Mouse (Mus musculus) liver, postnatal 0 days (tissue): Measurements from ENCODE around the gene Olfr67. TPM values are rescaled to one million over a fixed set of nuclear protein-coding genes. Genes with fewer than 3 reads are reported as not detected.
"Not testable (repeated sequence)": the region's sequence is repeated elsewhere in the genome, so short reads cannot be mapped to it uniquely, and the experiment has no call there.

Source experiments
- ATAC-seq: fragments of 200-750 bp; cut with Nextera tagmentation; 2 replicates; pipeline ENCODE4 v1.8.0; 2017; ENCODE audit warnings: mild to moderate bottlenecking, moderate library complexity
- DNase-seq: peaks from one replicate; pipeline ENCODE4 v3.0.0-alpha.2; 2016
- H3K27ac ChIP-seq: fragments of 300-500 bp; sonication (generic); 2 replicates; pipeline ENCODE4 v1.5.1; 2014; ENCODE audit warnings: antibody characterized with exemption, moderate library complexity, mild to moderate bottlenecking, low read depth
- H3K27me3 ChIP-seq: fragments of 300-500 bp; sonication (generic); 2 replicates; pipeline ENCODE4 v1.6.1; 2014; ENCODE audit warnings: low read length, control low read depth, mixed read lengths; ENCODE audit not compliant: insufficient read depth
- H3K36me3 ChIP-seq: fragments of 300-500 bp; sonication (generic); replicated peaks from 2 replicates; pipeline ENCODE4 v1.6.1; 2014; ENCODE audit warnings: mild to moderate bottlenecking, control low read depth, low read length, moderate library complexity, mixed read lengths; ENCODE audit not compliant: insufficient read depth
- H3K4me1 ChIP-seq: fragments of 300-500 bp; sonication (generic); 2 replicates; pipeline ENCODE4 v1.6.1; 2014; ENCODE audit warnings: antibody characterized with exemption, mild to moderate bottlenecking, control low read depth; ENCODE audit not compliant: insufficient read depth
- H3K4me2 ChIP-seq: fragments of 300-500 bp; sonication (generic); 2 replicates; pipeline ENCODE4 v1.6.1; 2014; ENCODE audit warnings: low read depth, mild to moderate bottlenecking, low read length, moderate library complexity, mixed read lengths
- H3K4me3 ChIP-seq: fragments of 300-500 bp; sonication (generic); 2 replicates; pipeline ENCODE4 v1.5.1; 2014; ENCODE audit warnings: low read depth, low read length
- H3K9ac ChIP-seq: fragments of 300-500 bp; sonication (generic); replicated peaks from 2 replicates; pipeline ENCODE4 v1.6.1; 2014; ENCODE audit warnings: mild to moderate bottlenecking, moderate library complexity
- H3K9me3 ChIP-seq: fragments of 300-500 bp; sonication (generic); 2 replicates; pipeline ENCODE4 v1.6.1; 2016; ENCODE audit warnings: mild to moderate bottlenecking, control low read depth, low read length, mixed read lengths
- CTCF ChIP-seq: sonication (generic); IDR thresholded peaks from 2 replicates; pipeline ENCODE4 v1.5.1; 2016; ENCODE audit warnings: antibody characterized with exemption, low read depth
- EP300 ChIP-seq: IDR thresholded peaks from 2 replicates; pipeline ENCODE4 v1.6.1; 2016; ENCODE audit warnings: antibody characterized with exemption, low read depth, mild to moderate bottlenecking
- WGBS: fragments of 180-500 bp; shearing (Covaris S2); extraction: QIAGEN DNeasy Blood & Tissue Kit; methylation state at CpG from one replicate; pipeline ENCODE4 v1.1.7; 2014; ENCODE audit not compliant: insufficient replicate concordance; 5-methylcytosine and 5-hydroxymethylcytosine counted together
- polyA plus RNA-seq: library from polyadenylated mRNA; unstranded; fragments of >200 nt; fragmentation: Nextera tagmentation; extraction: Ambion mirVana; gene quantifications from 2 replicates; pipeline ENCODE4 v1.2.1, GENCODE M21; 2015

Olfr67 gene
- polyA plus RNA-seq, 1 experiment from 2014 or later = 0.02 TPM

DNA sequence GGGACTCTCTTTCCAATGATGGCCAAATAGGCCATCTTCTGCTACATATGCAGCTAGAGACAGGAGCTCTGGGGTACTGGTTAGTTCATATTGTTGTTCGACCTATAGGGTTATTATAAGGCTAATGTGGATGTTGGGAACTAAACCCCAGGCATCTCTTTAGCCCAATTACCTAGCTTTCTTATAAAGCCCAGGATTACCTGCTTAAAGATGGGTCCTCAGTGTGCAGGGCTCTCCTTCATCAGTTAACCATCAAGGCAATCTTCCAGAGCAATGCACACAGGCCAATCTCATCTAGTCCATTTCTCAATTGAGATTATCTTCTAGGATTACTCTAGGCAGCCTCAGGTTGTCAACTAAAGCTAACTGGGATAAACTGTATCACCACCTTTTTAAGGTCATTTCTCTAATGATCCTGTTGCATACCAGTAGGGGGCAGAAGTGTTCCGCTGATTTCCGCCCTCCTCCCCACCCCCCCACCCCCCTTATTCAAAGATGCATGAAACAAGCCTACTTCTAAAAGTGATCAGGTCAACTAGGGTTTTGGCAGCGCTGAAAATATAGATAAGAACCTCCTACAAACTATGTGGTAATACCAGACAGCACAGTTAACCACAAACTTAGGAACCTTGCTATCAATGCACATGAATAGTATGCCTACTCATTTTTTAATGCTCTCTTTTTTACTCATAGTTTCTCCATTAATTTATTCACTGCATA is 1.2 kb upstream of the Olfr67 start:
- WGBS = 17% methylated on average over 4 of the region's 4 CpGs
- Histone ChIP-seq H3K4me2 (no peak overlapping the region), H3K36me3 (no peaks in the 10 kb centered on the region), H3K9me3 (no peaks in the 10 kb centered on the region), H3K4me3 (no peak overlapping the region), H3K9ac (no peak overlapping the region), H3K27me3 (no peaks in the 10 kb centered on the region), H3K27ac (no peak overlapping the region), H3K4me1 (no peaks in the 10 kb centered on the region)
- peak; percentile 55 for TF ChIP-seq CTCF
- TF ChIP-seq EP300 = peak; percentile 83
- DNase-seq (peak; percentile 41), ATAC-seq (peak; percentile 86)

DNA sequence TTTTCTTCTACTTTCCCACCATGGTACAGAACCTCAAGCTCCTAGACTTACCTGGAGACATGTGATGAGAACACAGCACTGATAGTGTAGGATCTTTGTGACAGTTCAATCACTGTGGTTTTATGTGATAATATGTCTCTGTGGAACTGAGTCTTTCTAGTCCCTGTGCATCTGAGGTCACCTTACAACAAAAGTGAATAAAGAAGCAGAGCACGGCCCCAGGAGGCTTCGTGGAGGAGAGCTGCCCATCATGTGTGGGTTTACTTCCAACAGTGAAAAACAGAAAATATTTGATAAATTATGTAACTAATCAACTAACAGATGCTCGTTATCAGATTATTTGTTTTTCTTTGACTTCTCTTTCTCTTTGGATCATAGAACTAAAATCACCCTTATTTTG is 12.0 kb downstream of the Olfr67 start, which contains the start of gene Olfr68:
Gene Olfr68 (minus strand): TSS at position 101 of the 400 bp plus-strand sequence.
- Histone ChIP-seq H3K27me3 (no peaks in the 10 kb centered on the region), H3K36me3 (no peaks in the 10 kb centered on the region), H3K4me3 (no peak within 1 kb of the TSS), H3K9me3 (no peaks in the 10 kb centered on the region), H3K4me2 (no peak within 1 kb of the TSS), H3K4me1 (no peaks in the 10 kb centered on the region), H3K9ac (no peak within 1 kb of the TSS), H3K27ac (no peak within 1 kb of the TSS)
- 75% methylated on average over 3 of the region's 3 CpGs for WGBS
- DNase-seq (no peak), ATAC-seq (no peak)
- TF ChIP-seq CTCF (no peak), EP300 (no peak)

DNA sequence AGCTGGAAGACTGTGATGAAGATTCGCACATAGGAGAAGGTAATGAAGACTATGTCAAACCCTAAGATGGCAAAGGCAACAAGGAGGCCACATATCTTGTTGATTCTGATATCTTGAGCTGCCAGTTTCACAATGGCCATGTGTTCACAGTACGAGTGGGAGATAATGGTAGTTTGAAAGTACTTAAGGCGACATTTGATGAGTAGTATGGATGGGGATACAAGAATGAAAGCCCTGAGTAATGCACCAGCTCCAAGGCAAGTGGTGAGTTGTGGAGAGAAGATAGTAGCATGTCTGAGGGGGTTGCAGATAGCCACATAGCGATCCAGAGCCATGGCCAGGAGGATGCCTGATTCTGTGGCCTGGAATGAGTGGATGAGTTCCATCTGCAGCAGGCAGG is 14.0 kb downstream of the Olfr67 start:
- H3K27ac ChIP-seq, H3K4me2 ChIP-seq, H3K4me1 ChIP-seq, H3K36me3 ChIP-seq, H3K27me3 ChIP-seq, H3K9ac ChIP-seq, DNase-seq, H3K9me3 ChIP-seq, H3K4me3 ChIP-seq: not testable (repeated sequence)
- peak; percentile 51 for ATAC-seq
- WGBS = 70% methylated on average over 4 of the region's 4 CpGs

DNA sequence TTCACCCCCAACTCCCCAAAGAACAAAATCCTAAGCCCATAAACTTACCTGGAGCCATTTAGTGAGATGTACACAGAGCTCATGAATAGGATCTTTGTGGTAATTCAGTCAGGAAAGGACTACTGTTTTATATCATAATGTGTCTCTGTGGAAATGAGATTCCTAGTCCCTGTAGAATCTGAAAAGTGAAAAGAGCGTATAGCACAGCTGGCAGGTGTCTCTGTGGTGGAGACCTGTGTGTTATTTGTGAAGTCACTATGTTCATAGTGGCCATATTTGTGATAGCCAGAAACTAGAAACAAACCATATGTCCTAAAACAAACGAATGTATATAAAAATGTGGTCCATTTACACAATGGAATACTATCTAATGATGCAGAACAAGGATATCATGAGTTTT is 20.1 kb downstream of the Olfr67 start, which contains the start of gene Olfr69:
Gene Olfr69 (minus strand): TSS at position 101 of the 400 bp plus-strand sequence.
- Histone ChIP-seq H3K36me3 (no peaks in the 10 kb centered on the region), H3K4me3 (no peak within 1 kb of the TSS), H3K9me3 (no peaks in the 10 kb centered on the region), H3K9ac (no peak within 1 kb of the TSS), H3K4me2 (no peak within 1 kb of the TSS), H3K27me3 (no peaks in the 10 kb centered on the region), H3K27ac (no peak within 1 kb of the TSS), H3K4me1 (no peaks in the 10 kb centered on the region)
- 76% methylated on average over 2 of the region's 2 CpGs for WGBS
- TF ChIP-seq CTCF (no peak), EP300 (no peak)
- no peak for ATAC-seq
- DNase-seq = no peak

DNA sequence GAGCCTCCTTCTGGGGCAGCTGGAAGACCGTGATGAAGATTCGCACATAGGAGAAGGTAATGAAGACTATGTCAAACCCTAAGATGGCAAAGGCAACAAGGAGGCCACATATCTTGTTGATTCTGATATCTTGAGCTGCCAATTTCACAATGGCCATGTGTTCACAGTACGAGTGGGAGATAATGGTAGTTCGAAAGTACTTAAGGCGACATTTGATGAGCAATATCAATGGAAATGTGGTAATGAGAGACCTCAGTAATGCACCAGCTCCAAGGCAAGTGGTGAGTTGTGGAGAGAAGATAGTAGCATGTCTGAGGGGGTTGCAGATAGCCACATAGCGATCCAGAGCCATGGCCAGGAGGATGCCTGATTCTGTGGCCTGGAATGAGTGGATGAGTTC is 23.9 kb downstream of the Olfr67 start:
- not testable (repeated sequence) for H3K27ac ChIP-seq, H3K27me3 ChIP-seq, ATAC-seq, H3K9me3 ChIP-seq, H3K4me3 ChIP-seq, DNase-seq, H3K36me3 ChIP-seq, H3K9ac ChIP-seq, H3K4me2 ChIP-seq, H3K4me1 ChIP-seq
- 58% methylated on average over 6 of the region's 6 CpGs for WGBS

DNA sequence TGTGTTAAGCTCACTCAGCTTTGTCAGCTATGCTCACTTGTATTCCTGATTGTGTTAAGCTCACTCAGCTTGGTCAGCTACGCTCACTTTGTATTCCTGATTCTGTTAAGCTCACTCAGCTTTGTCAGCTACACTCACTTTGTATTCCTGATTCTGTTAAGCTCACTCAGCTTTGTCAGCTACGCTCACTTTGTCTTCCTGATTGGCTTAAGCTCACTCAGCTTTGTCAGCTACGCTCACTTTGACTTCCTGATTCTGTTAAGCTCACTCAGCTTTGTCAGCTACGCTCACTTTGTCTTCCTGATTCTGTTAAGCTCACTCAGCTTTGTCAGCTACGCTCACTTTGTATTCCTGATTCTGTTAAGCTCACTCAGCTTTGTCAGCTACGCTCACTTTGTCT is 29.4 kb downstream of the Olfr67 start:
- not testable (repeated sequence) for H3K27ac ChIP-seq, H3K4me1 ChIP-seq, H3K4me3 ChIP-seq, DNase-seq, H3K9me3 ChIP-seq, H3K9ac ChIP-seq, H3K36me3 ChIP-seq, ATAC-seq, H3K27me3 ChIP-seq
- H3K4me2 ChIP-seq = 0 out of 2 replicates have a peak overlapping the region, but pooled peaks have one; percentile 18
- WGBS = 27% methylated on average over 6 of the region's 6 CpGs

DNA sequence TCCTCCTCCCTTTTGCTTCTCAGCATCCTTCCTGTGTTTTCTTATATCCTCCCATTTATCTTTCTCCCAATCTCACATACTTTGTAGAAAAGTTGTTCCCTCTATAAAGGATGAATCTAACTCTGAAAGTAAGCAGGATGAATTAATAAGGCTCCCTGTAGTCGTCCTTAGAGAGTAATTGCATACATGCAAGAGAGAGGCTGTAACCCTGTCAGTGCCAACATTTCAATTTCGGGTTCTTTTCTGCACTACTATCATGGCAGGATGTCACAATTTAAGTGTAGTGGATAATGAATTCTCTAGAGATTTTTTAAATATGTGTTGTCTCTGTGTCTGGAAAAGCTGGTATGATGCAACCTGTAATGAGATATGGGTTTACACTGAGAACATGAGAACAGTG is 34.4 kb downstream of the Olfr67 start, which contains the start of gene Olfr630:
Gene Olfr630 (minus strand): TSS at position 101 of the 400 bp plus-strand sequence.
- no peaks in the 10 kb centered on the region for H3K4me1 ChIP-seq

More for the DNA sequence above, 34.4 kb downstream of the Olfr67 start, which contains the start of gene Olfr630:
- H3K27me3 ChIP-seq = no peaks in the 10 kb centered on the region
- H3K4me3 ChIP-seq = no peak within 1 kb of the TSS
- TF ChIP-seq EP300 = no peak
- TF ChIP-seq CTCF = no peak
- H3K27ac ChIP-seq = no peak within 1 kb of the TSS
- no peaks in the 10 kb centered on the region for H3K36me3 ChIP-seq
- no peak for DNase-seq
- no peak within 1 kb of the TSS for H3K9ac ChIP-seq
- WGBS = 47% methylated on average over 2 of the region's 2 CpGs
- no peak for ATAC-seq
- no peaks in the 10 kb centered on the region for H3K9me3 ChIP-seq
- no peak within 1 kb of the TSS for H3K4me2 ChIP-seq
